22 mouse cellular contexts compared by ENCODE assay signal in genomic region chr7:83571901-83572300, GRCm38 (mm10). TPM values are rescaled to one million over a fixed set of nuclear protein-coding genes. Genes with fewer than 3 reads are reported as not detected.
DNase-seq lines count a peak whose midpoint lies in the region; ATAC-seq and TF ChIP-seq lines count a peak whose summit lies in the region.
"Had no signal": no experiment of that assay in that cellular context is flagged by ENCODE, and none has a peak within 500 bp of the region (broad histone marks: within the 10 kb centered on the region; RNA-seq: fewer than 3 reads in every experiment).

No protein-coding gene starts in this region.

- intact Hi-C loops in heart, postnatal 10 days (cut with DNase I), result no loop called here
- intact Hi-C loops in heart, postnatal 36 days (cut with DNase I), result no loop called here

- 60% methylated on average over 3 of the region's 3 CpGs for WGBS in lung, embryonic 14.5 days
- 60% methylated on average over 3 of the region's 3 CpGs for WGBS in embryonic facial prominence, embryonic 14.5 days

- no peaks in the 10 kb centered on the region for H3K9me3 ChIP-seq in lung, embryonic 14.5 days (ENCODE audit: low read depth, low read length)
- no peaks in the 10 kb centered on the region for H3K9me3 ChIP-seq in ES-E14 (ENCODE audit: control insufficient read depth, insufficient read depth, low read depth, low read length)
- H3K9me3 ChIP-seq in embryonic facial prominence, embryonic 14.5 days (ENCODE audit: control insufficient read depth, low read length), result no peaks in the 10 kb centered on the region
- H3K9me3 ChIP-seq: heart, embryonic 13.5 days; midbrain, embryonic 12.5 days; neural tube, embryonic 13.5 days had no signal

- no peaks in the 10 kb centered on the region for H3K27me3 ChIP-seq in lung, embryonic 14.5 days (ENCODE audit: insufficient read depth, low read length)
- H3K27me3 ChIP-seq in embryonic facial prominence, embryonic 14.5 days (replicated peaks; ENCODE audit: control insufficient read depth, insufficient read depth, low read length), result no peaks in the 10 kb centered on the region
- H3K27me3 ChIP-seq: CH12.LX; heart, embryonic 13.5 days; midbrain, embryonic 12.5 days; neural tube, embryonic 13.5 days had no signal

- H3K9ac ChIP-seq in lung, embryonic 14.5 days, result no peak overlapping the region
- no peak overlapping the region for H3K9ac ChIP-seq in ES-E14 (ENCODE audit: insufficient read depth, low read depth, low read length, poor library complexity, severe bottlenecking)
- no peak overlapping the region for H3K9ac ChIP-seq in embryonic facial prominence, embryonic 14.5 days (ENCODE audit: low read depth, low read length)
- H3K9ac ChIP-seq: heart, embryonic 13.5 days; liver, embryonic 14.5 days; midbrain, embryonic 12.5 days; neural tube, embryonic 13.5 days had no signal

- no peaks in the 10 kb centered on the region for H3K36me3 ChIP-seq in lung, embryonic 14.5 days (ENCODE audit: insufficient read depth)
- H3K36me3 ChIP-seq in ES-E14 (ENCODE audit: control insufficient read depth, insufficient read depth, low read length, poor library complexity, severe bottlenecking), result no peaks in the 10 kb centered on the region
- no peaks in the 10 kb centered on the region for H3K36me3 ChIP-seq in embryonic facial prominence, embryonic 14.5 days (ENCODE audit: control insufficient read depth, insufficient read depth, low read length)
- H3K36me3 ChIP-seq: heart, embryonic 13.5 days; midbrain, embryonic 12.5 days; neural tube, embryonic 13.5 days had no signal

- no peaks in the 10 kb centered on the region for H3K4me1 ChIP-seq in lung, embryonic 14.5 days (ENCODE audit: insufficient read depth)
- H3K4me1 ChIP-seq in ES-E14 (ENCODE audit: control insufficient read depth in 2 of 2, insufficient read depth in 2 of 2, low read length in 2 of 2, poor library complexity in 1 of 2), result no peaks in the 10 kb centered on the region
- H3K4me1 ChIP-seq in embryonic facial prominence, embryonic 14.5 days (ENCODE audit: control insufficient read depth, insufficient read depth, low read length), result no peaks in the 10 kb centered on the region; the same call in 1 of the 2 replicates
- H3K4me1 ChIP-seq: heart, embryonic 13.5 days; midbrain, embryonic 12.5 days had no signal

- no peak for ATAC-seq in lung, embryonic 14.5 days (ENCODE audit: insufficient read depth)
- ATAC-seq in embryonic facial prominence, embryonic 14.5 days (ENCODE audit: low read depth), result no peak
- ATAC-seq: hindbrain, embryonic 16.5 days had no signal

- H3K4me2 ChIP-seq in lung, embryonic 14.5 days, result no peak overlapping the region
- H3K4me2 ChIP-seq in embryonic facial prominence, embryonic 14.5 days (ENCODE audit: low read depth, low read length), result no peak overlapping the region
- H3K4me2 ChIP-seq: heart, embryonic 13.5 days; midbrain, embryonic 12.5 days; neural tube, embryonic 13.5 days had no signal

- no peak for TF ChIP-seq CTCF in lung, embryonic 14.5 days (IDR thresholded peaks at IDR 0.05; ENCODE audit: low read depth)

- H3K4me3 ChIP-seq in lung, embryonic 14.5 days (ENCODE audit: low read depth, low read length), result no peak overlapping the region
- H3K4me3 ChIP-seq in ES-E14 (ENCODE audit: insufficient read depth in 1 of 2, low read depth in 1 of 2, low read length in 2 of 2, poor library complexity in 1 of 2, severe bottlenecking in 1 of 2), result no peak overlapping the region
- no peak overlapping the region for H3K4me3 ChIP-seq in embryonic facial prominence, embryonic 14.5 days (ENCODE audit: low read depth, low read length)
- H3K4me3 ChIP-seq: gastrocnemius, adult 2 months; heart, embryonic 13.5 days; layer of hippocampus, adult 2 months; midbrain, embryonic 12.5 days; neural tube, embryonic 13.5 days had no signal

- in situ Hi-C loops in ES-E14 (cut with MboI; ENCODE audit: low sequenced_read_pairs in 2 of 2, unreplicated experiment in 2 of 2), result no loop called here

- DNase-seq in heart, postnatal 10 days, result peak; percentile 45 to 58
- no peak for DNase-seq in heart, postnatal 36 days
- DNase-seq in lung, embryonic 14.5 days, result peak; percentile 57
- no peak for DNase-seq in lung, adult 18-20 months
- no peak for DNase-seq in ES-E14 (ENCODE audit: low read depth, low spot score)
- DNase-seq in embryonic facial prominence, embryonic 14.5 days (ENCODE audit: low spot score), result peak; percentile 44
- no peak for DNase-seq in cerebellum, adult 18-20 months
- DNase-seq: adrenal gland, postnatal 10 days; cerebellum, postnatal 10 days; gastrocnemius, adult 2 months; kidney, adult 11 months; layer of hippocampus, postnatal 36 days; right cerebral cortex, postnatal 25 days; thymus, adult 2 months had no signal

- no peak overlapping the region for H3K27ac ChIP-seq in lung, embryonic 14.5 days (ENCODE audit: low read depth)
- no peak overlapping the region for H3K27ac ChIP-seq in ES-E14 (ENCODE audit: insufficient read depth, low read depth, low read length, poor library complexity, severe bottlenecking)
- no peak overlapping the region for H3K27ac ChIP-seq in embryonic facial prominence, embryonic 14.5 days (replicated peaks; ENCODE audit: low read depth, low read length)
- H3K27ac ChIP-seq: gastrocnemius, adult 2 months; heart, embryonic 13.5 days; layer of hippocampus, adult 2 months; liver, embryonic 14.5 days; macrophage; midbrain, embryonic 12.5 days; neural tube, embryonic 13.5 days had no signal

TF ChIP-seq in ES-E14, 5 proteins besides CTCF, POLR2A, EP300 and RAD21:
- TF ChIP-seq CHD2 (IDR thresholded peaks at IDR 0.05; ENCODE audit: low read depth, low read length), result no peak
- no peak for TF ChIP-seq HCFC1 (IDR thresholded peaks at IDR 0.05; ENCODE audit: borderline replicate concordance, insufficient read depth, low read length)
- TF ChIP-seq MAFK (IDR thresholded peaks at IDR 0.05; ENCODE audit: insufficient read depth, low read depth, low read length), result 0 out of 2 replicates have a peak, but pooled peaks have one; percentile 50
- no peak for TF ChIP-seq ZC3H11A (IDR thresholded peaks at IDR 0.05; ENCODE audit: borderline replicate concordance, low read depth, low read length)
- no peak for TF ChIP-seq ZNF384 (IDR thresholded peaks at IDR 0.05; ENCODE audit: low read depth, low read length)

RNA-seq across cellular contexts. Expression of gene Tmc3, which starts 12.8 kb away (rescaled TPM):
- total RNA-seq in heart, postnatal 10 days (2021), result 1 to 10 TPM; 1.8 to 1.9 TPM
- total RNA-seq in heart, postnatal 36 days (2021), result under 1 TPM; 0.11 to 0.19 TPM
- 0.09 and 0.13 TPM in 2 replicates for polyA plus RNA-seq in lung, embryonic 14.5 days (2014; fragmentation: Nextera tagmentation; extraction: Ambion mirVana)
- total RNA-seq in ES-E14 (2012; rRNA removed), result 0.80 and 1.3 TPM in 2 replicates
- 0.94 and 0.99 TPM in 2 replicates for polyA plus RNA-seq in embryonic facial prominence, embryonic 14.5 days (2014; fragmentation: Nextera tagmentation; extraction: Ambion mirVana)
- total RNA-seq: gastrocnemius, adult 2 months had no signal
- polyA plus RNA-seq: macrophage had no signal

RNA-seq across cellular contexts. Expression of gene Stard5, which starts 59.9 kb away (rescaled TPM):
- total RNA-seq in heart, postnatal 10 days (2021), result 10 to 100 TPM; 19.5 to 22.9 TPM
- 10 to 100 TPM; 10.9 to 11.7 TPM for total RNA-seq in heart, postnatal 36 days (2021)
- polyA plus RNA-seq in lung, embryonic 14.5 days (2014; fragmentation: Nextera tagmentation; extraction: Ambion mirVana), result 13.3 and 14.1 TPM in 2 replicates
- 8.1 and 11.9 TPM in 2 replicates for total RNA-seq in ES-E14 (2012; rRNA removed)
- polyA plus RNA-seq in embryonic facial prominence, embryonic 14.5 days (2014; fragmentation: Nextera tagmentation; extraction: Ambion mirVana), result 22.5 and 23.3 TPM in 2 replicates

Comparison
In these comparisons a context has a peak if more than half of its experiments do, and no peak if none do; other contexts are left out.
1. DNase-seq: peak in heart, postnatal 10 days (2 of 2), lung, embryonic 14.5 days (single experiment) and embryonic facial prominence, embryonic 14.5 days (single experiment); none in heart, postnatal 36 days (0 of 2), lung, adult 18-20 months (0 of 2), ES-E14 (single experiment) and cerebellum, adult 18-20 months (0 of 2).